Mouse (Mus musculus) heart, adult 2 months (tissue): ENCODE measurements around the gene Tnni2. TPM values are rescaled to one million over a fixed set of nuclear protein-coding genes. Genes with fewer than 3 reads are reported as not detected.

Experiments
- DNase-seq, 2 experiments: peaks; one replicate each; pipeline ENCODE4 v3.0.0; 2021
- H3K27ac ChIP-seq: fragments of 200-600 bp; 2 replicates; pipeline ENCODE4 v1.8.1; 2022
- H3K27me3 ChIP-seq: fragments of 200-500 bp; 2 replicates; pipeline ENCODE4 v1.6.1; 2012; ENCODE audit warnings: mild to moderate bottlenecking, low read length, inconsistent platforms, mixed read lengths; ENCODE audit not compliant: control insufficient read depth, insufficient read depth
- H3K36me3 ChIP-seq: fragments of 200-500 bp; 2 replicates; pipeline ENCODE4 v1.6.1; 2012; ENCODE audit warnings: low read length, inconsistent platforms; ENCODE audit not compliant: control insufficient read depth, insufficient read depth
- H3K4me1 ChIP-seq: fragments of 200-500 bp; 2 replicates; pipeline ENCODE4 v1.6.1; 2011; ENCODE audit warnings: low read length; ENCODE audit not compliant: control insufficient read depth, insufficient read depth
- H3K4me3 ChIP-seq: fragments of 200-600 bp; 2 replicates; pipeline ENCODE4 v1.8.1; 2022
- H3K79me2 ChIP-seq: fragments of 200-500 bp; replicated peaks from 2 replicates; pipeline ENCODE4 v1.6.1; 2012; ENCODE audit warnings: mild to moderate bottlenecking, inconsistent platforms, low read length, moderate library complexity, mixed read lengths; ENCODE audit not compliant: control insufficient read depth, insufficient read depth
- H3K9ac ChIP-seq: fragments of 200-500 bp; 2 replicates; pipeline ENCODE4 v1.6.1; 2012; ENCODE audit warnings: low read depth, mild to moderate bottlenecking, control low read depth, inconsistent platforms, low read length, mixed read lengths
- CTCF ChIP-seq: fragments of 200-600 bp; IDR thresholded peaks from 2 replicates; pipeline ENCODE4 v1.8.1; 2022; ENCODE audit warnings: antibody characterized with exemption, mild to moderate bottlenecking, moderate library complexity
- EP300 ChIP-seq: fragments of 200-500 bp; IDR thresholded peaks from 2 replicates; pipeline ENCODE4 v1.6.1; 2011; ENCODE audit warnings: low read depth, low read length, control low read depth; ENCODE audit not compliant: insufficient read depth
- POLR2A ChIP-seq: fragments of 200-500 bp; IDR thresholded peaks from 2 replicates; pipeline ENCODE4 v1.6.1; 2011; ENCODE audit warnings: mild to moderate bottlenecking, low read depth, low read length, control low read depth; ENCODE audit not compliant: insufficient read depth
- WGBS: fragments of 180-500 bp; shearing (Covaris S2); methylation state at CpG from one replicate; pipeline ENCODE4 v1.1.7; 2018; 5-methylcytosine and 5-hydroxymethylcytosine counted together
- intact Hi-C: fragments of 180-260 bp; cut with DNase I; formaldehyde crosslinking; loops from one replicate; pipeline ENCODE4 v1.15.1; 2025
- polyA plus RNA-seq: library from polyadenylated mRNA; depleted of rRNA; stranded (reverse); fragments of >200 nt; gene quantifications from 2 replicates; pipeline ENCODE4 v1.2.3, GENCODE M21; 2012; rRNA removed
- total RNA-seq, 2 experiments: library from RNA; stranded (reverse); gene quantifications; 2 replicates each; pipeline ENCODE4 v1.2.3; 2021

The Tnni2 gene
- total and polyA plus RNA-seq, 3 experiments = 2.7 to 7.5 (median 3.0) TPM

DNA sequence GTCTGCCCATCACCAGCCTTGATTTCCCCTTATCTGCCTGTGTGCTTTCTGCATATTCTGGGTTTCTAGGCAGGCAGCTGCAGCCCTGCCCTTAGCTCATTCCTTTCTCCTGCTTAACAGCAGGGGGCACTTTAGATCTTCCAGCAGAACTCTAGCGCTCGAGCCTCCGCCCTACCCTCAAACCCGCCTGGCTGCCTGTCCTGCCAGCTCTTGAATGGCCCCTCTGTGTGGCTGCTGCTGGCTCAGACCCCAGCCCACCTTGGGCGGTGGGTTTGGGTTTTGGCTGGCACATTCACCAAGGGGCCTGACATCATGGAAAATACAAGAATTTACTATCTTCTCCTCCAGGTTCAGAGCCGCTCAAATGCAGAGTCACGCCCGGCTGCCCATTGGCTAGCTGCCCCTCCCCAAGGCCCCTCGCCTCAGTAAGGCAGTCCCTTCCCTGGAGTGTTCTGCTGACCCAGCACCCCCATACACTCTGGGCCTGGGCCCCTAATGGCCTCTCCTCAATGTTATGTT lies 45.8 kb downstream of the Tnni2 start:
- Histone ChIP-seq H3K9ac (no peak overlapping the region), H3K27me3 (no peaks in the 10 kb centered on the region), H3K4me1 (peaks cover 12% of the 10 kb centered on the region), H3K36me3 (no peaks in the 10 kb centered on the region), H3K79me2 (no peaks in the 10 kb centered on the region), H3K27ac (peak overlapping the region; percentile 49), H3K4me3 (no peak overlapping the region)
- TF ChIP-seq POLR2A (no peak), CTCF (peak; percentile 61)
- WGBS = 57% methylated on average over 9 of the region's 9 CpGs
- peak; percentile 33 to 40 for DNase-seq
- intact Hi-C loops = no loop called here

DNA sequence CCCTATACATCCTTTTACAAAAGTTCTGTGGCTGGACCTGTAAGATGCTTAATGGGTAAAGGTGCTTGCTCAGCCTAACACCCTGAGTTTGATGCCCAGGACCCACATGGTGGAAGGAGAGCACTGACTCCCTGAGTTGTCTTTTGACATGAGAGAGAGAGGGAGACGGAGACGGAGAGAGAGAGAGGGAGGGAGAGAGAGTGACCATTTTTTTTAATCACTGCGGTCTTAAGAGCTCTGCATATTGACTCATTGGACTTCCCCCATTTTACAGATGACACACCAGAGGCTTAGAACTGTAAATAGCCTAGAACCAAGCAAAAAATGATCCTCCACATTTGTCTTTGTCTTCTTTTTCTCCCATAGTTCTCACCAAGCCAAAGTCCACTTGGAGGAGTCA lies 46.4 kb downstream of the Tnni2 start:
- 85% methylated on average over 3 of the region's 3 CpGs for WGBS
- Histone ChIP-seq H3K27ac (no peak overlapping the region), H3K9ac (no peak overlapping the region), H3K4me3 (no peak overlapping the region), H3K79me2 (no peaks in the 10 kb centered on the region), H3K4me1 (peaks cover 11% of the 10 kb centered on the region), H3K27me3 (no peaks in the 10 kb centered on the region), H3K36me3 (no peaks in the 10 kb centered on the region)
- no peak for DNase-seq
- intact Hi-C loops = no loop called here
- TF ChIP-seq CTCF (no peak), POLR2A (no peak), EP300 (no peak)

DNA sequence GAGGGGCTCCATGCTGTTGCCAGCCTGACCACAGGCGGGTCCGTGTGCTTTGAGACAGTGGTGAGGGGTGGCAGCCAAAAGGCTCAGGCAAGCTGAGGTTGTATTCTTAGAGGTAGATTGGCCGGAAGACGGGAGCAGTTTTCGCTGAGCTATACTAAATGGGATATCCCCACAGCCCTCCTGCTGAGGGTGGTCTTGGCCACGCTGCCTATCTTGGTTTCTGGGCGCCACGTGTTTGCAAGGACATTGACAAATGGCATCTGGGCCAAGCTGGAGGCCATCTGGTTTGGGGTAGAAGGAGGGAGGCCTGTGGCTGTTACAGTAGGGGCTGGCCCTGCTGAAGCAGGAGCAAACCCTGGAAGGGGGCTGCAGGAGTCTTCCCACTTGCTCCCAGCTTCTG lies 51.9 kb downstream of the Tnni2 start:
- no peak overlapping the region for H3K27ac ChIP-seq
- no peaks in the 10 kb centered on the region for H3K36me3 ChIP-seq
- H3K9ac ChIP-seq = no peak overlapping the region
- H3K4me1 ChIP-seq = no peaks in the 10 kb centered on the region
- no peak overlapping the region for H3K4me3 ChIP-seq
- H3K27me3 ChIP-seq = no peaks in the 10 kb centered on the region
- WGBS = 84% methylated on average over 8 of the region's 8 CpGs
- intact Hi-C loops = no loop called here
- no peak for DNase-seq
- H3K79me2 ChIP-seq = no peaks in the 10 kb centered on the region
- TF ChIP-seq CTCF = no peak
- TF ChIP-seq POLR2A = no peak
- TF ChIP-seq EP300 = no peak

Other genes with a start within 250 kb of the Tnni2 start
- gene Krtap5-3, start 240.4 kb upstream of the Tnni2 start, total RNA-seq = not detected
- not detected in 2 replicates for gene Krtap5-3, start 240.4 kb upstream of the Tnni2 start, polyA plus RNA-seq
- not detected for gene Gm7579, start 229.9 kb upstream of the Tnni2 start, total RNA-seq
- not detected in 2 replicates for gene Gm7579, start 229.9 kb upstream of the Tnni2 start, polyA plus RNA-seq
- not detected for gene Krtap5-5, start 211.8 kb upstream of the Tnni2 start, total RNA-seq
- gene Krtap5-5, start 211.8 kb upstream of the Tnni2 start, polyA plus RNA-seq = not detected in 2 replicates
- gene Gm40460, start 200.7 kb upstream of the Tnni2 start, total RNA-seq = not detected
- gene Gm40460, start 200.7 kb upstream of the Tnni2 start, polyA plus RNA-seq = not detected in 2 replicates
- not detected for gene Gm2431, start 183.5 kb upstream of the Tnni2 start, total RNA-seq
- not detected in 2 replicates for gene Gm2431, start 183.5 kb upstream of the Tnni2 start, polyA plus RNA-seq
- gene Gm4559, start 167.4 kb upstream of the Tnni2 start, total RNA-seq = not detected
- not detected in 2 replicates for gene Gm4559, start 167.4 kb upstream of the Tnni2 start, polyA plus RNA-seq
- gene Krtap5-1, start 144.7 kb upstream of the Tnni2 start, total RNA-seq = not detected
- not detected in 2 replicates for gene Krtap5-1, start 144.7 kb upstream of the Tnni2 start, polyA plus RNA-seq
- not detected for gene Krtap5-4, start 138.3 kb upstream of the Tnni2 start, total RNA-seq
- gene Krtap5-4, start 138.3 kb upstream of the Tnni2 start, polyA plus RNA-seq = not detected in 2 replicates
- gene Ifitm10, start 68.1 kb upstream of the Tnni2 start, total RNA-seq = 1 to 10 TPM; 2.2 to 3.6 TPM
- gene Ifitm10, start 68.1 kb upstream of the Tnni2 start, polyA plus RNA-seq = 4.9 and 6.4 TPM in 2 replicates
- 1 to 10 TPM; 3.5 to 4.9 TPM for gene Gm49369, start 59.1 kb upstream of the Tnni2 start, total RNA-seq
- gene Gm49369, start 59.1 kb upstream of the Tnni2 start, polyA plus RNA-seq = 0.23 TPM in 1 of 2 replicates, not detected in the other
- 100 to 1,000 TPM; 883 to 991 TPM for gene Ctsd, start 53.8 kb upstream of the Tnni2 start, total RNA-seq
- gene Ctsd, start 53.8 kb upstream of the Tnni2 start, polyA plus RNA-seq = 1,120 and 1,462 TPM in 2 replicates
- not detected for gene Syt8, start 7.0 kb upstream of the Tnni2 start, total RNA-seq
- not detected in 2 replicates for gene Syt8, start 7.0 kb upstream of the Tnni2 start, polyA plus RNA-seq
- 10 to 100 TPM; 28.4 to 35.0 TPM for gene Lsp1, start 19.0 kb downstream of the Tnni2 start, total RNA-seq
- 96.6 and 107 TPM in 2 replicates for gene Lsp1, start 19.0 kb downstream of the Tnni2 start, polyA plus RNA-seq
- 1 to 10 TPM; 1.1 to 1.3 TPM for gene Tnnt3, start 57.0 kb downstream of the Tnni2 start, total RNA-seq
- gene Tnnt3, start 57.0 kb downstream of the Tnni2 start, polyA plus RNA-seq = 1.8 TPM in 1 of 2 replicates, not detected in the other
- 1 to 10 TPM in 1 of 2 experiments, under 1 TPM in 1; 0.89 to 2.1 TPM for gene Mrpl23, start 90.9 kb downstream of the Tnni2 start, total RNA-seq
- gene Mrpl23, start 90.9 kb downstream of the Tnni2 start, polyA plus RNA-seq = 12.8 and 18.0 TPM in 2 replicates
- 10 to 100 TPM; 60.0 to 75.2 TPM for gene Igf2, start 225.0 kb downstream of the Tnni2 start, total RNA-seq
- gene Igf2, start 225.0 kb downstream of the Tnni2 start, polyA plus RNA-seq = 64.5 and 80.0 TPM in 2 replicates
- gene Gm49394, start 228.1 kb downstream of the Tnni2 start, total RNA-seq = not detected
- gene Gm49394, start 228.1 kb downstream of the Tnni2 start, polyA plus RNA-seq = not detected in 2 replicates